Mouse (Mus musculus) liver, adult 2 months (tissue): ENCODE measurements at regions not wholly inside any gene's neighbourhood (a gene's known extent, or its start where the extent isn't known, plus 50 kb on each side); places are given as distances from the start of the nearest gene placed in this dataset.

Source experiments
- CTCF ChIP-seq: fragments of 200-500 bp; IDR thresholded peaks from 2 replicates; pipeline ENCODE4 v1.5.1; 2011; ENCODE audit warnings: low read depth, low read length, control low read depth
- POLR2A ChIP-seq: fragments of 200-500 bp; IDR thresholded peaks from 2 replicates; pipeline ENCODE4 v1.6.1; 2011; ENCODE audit warnings: low read length, control low read depth; ENCODE audit not compliant: insufficient read depth; ENCODE audit errors: extremely low read depth

GRCm38 (mm10) chr3:16130385-16130784 lies 124.1 kb upstream of the Gm5150 start:
- TF ChIP-seq POLR2A, result no peak
- no peak for TF ChIP-seq CTCF
